Mouse (Mus musculus) right cerebral cortex, postnatal 14 days (tissue): ENCODE data around the gene Zfp759.
"Not testable (repeated sequence)": the region's sequence is repeated elsewhere in the genome, so short reads cannot be mapped to it uniquely, and the experiment has no call there.

Experiments
- DNase-seq: peaks from one replicate; pipeline ENCODE4 v3.0.0; 2022

Zfp759 gene

GRCm38 (mm10) chr13:67121360-67121759, at the start of gene Zfp759:
Gene Zfp759 (plus strand): TSS chr13:67121660.
- not testable (repeated sequence) for DNase-seq

GRCm38 (mm10) chr13:67072786-67073185, 48.7 kb upstream of the Zfp759 start:
- DNase-seq: no peak

GRCm38 (mm10) chr13:67077244-67077643, 44.2 kb upstream of the Zfp759 start:
- DNase-seq: no peak

GRCm38 (mm10) chr13:67081142-67081713, 40.2 kb upstream of the Zfp759 start:
- peak; percentile 42 for DNase-seq

- no peak for DNase-seq
Observed at GRCm38 (mm10) chr13:67081946-67082345, 39.5 kb upstream of the Zfp759 start.

- DNase-seq: no peak
Observed at GRCm38 (mm10) chr13:67090154-67090553, 31.3 kb upstream of the Zfp759 start.

GRCm38 (mm10) chr13:67097876-67098275, 23.6 kb upstream of the Zfp759 start, which contains the start of gene Zfp708:
Gene Zfp708 (minus strand): TSS chr13:67097976.
- no peak for DNase-seq

- DNase-seq: no peak
Observed at GRCm38 (mm10) chr13:67107681-67108080, 13.8 kb upstream of the Zfp759 start.

GRCm38 (mm10) chr13:67108194-67108820, 13.2 kb upstream of the Zfp759 start, which contains the start of gene Gm28557:
Gene Gm28557 (minus strand): TSS chr13:67108604.
- peak; percentile 89 for DNase-seq

GRCm38 (mm10) chr13:67108821-67109206, 12.6 kb upstream of the Zfp759 start:
- no peak for DNase-seq

- no peak for DNase-seq
Observed at GRCm38 (mm10) chr13:67112096-67112495, 9.4 kb upstream of the Zfp759 start.

- no peak for DNase-seq
Observed at GRCm38 (mm10) chr13:67113287-67113686, 8.2 kb upstream of the Zfp759 start.

GRCm38 (mm10) chr13:67116163-67116562, 5.3 kb upstream of the Zfp759 start, which contains the start of gene Rslcan18:
Gene Rslcan18 (minus strand): TSS chr13:67116263.
- DNase-seq: not testable (repeated sequence)

- no peak for DNase-seq
Observed at GRCm38 (mm10) chr13:67124460-67124859, 3.0 kb downstream of the Zfp759 start.

GRCm38 (mm10) chr13:67127507-67127906, 6.0 kb downstream of the Zfp759 start:
- DNase-seq: not testable (repeated sequence)

- DNase-seq: peak; percentile 77
Observed at GRCm38 (mm10) chr13:67128038-67128721, 6.7 kb downstream of the Zfp759 start.

GRCm38 (mm10) chr13:67166122-67166521, 44.7 kb downstream of the Zfp759 start:
- not testable (repeated sequence) for DNase-seq

- DNase-seq: peak; percentile 59
Observed at GRCm38 (mm10) chr13:67172991-67173722, 51.7 kb downstream of the Zfp759 start, which contains the start of gene Rsl1. Gene Rsl1 (plus strand): TSS chr13:67173182.

GRCm38 (mm10) chr13:67173723-67174055, 52.2 kb downstream of the Zfp759 start:
- DNase-seq: no peak
